Mouse (Mus musculus) limb, embryonic 11.5 days (tissue): Measurements from ENCODE around the gene Fmo1. TPM values are rescaled to one million over a fixed set of nuclear protein-coding genes. Genes with fewer than 3 reads are reported as not detected.
A peak's percentile ranks its signal among the peaks of the same experiment; 100 is the strongest.

Experiments used
- ATAC-seq: fragments of 200-750 bp; cut with Nextera tagmentation; 2 replicates; pipeline ENCODE4 v1.8.0; 2017; ENCODE audit warnings: low read depth; ENCODE audit not compliant: insufficient number of reproducible peaks, low FRiP score, low TSS enrichment
- DNase-seq: peaks from one replicate; pipeline ENCODE4 v3.0.0-alpha.2; 2015; ENCODE audit warnings: low spot score
- H3K27ac ChIP-seq: fragments of 300-500 bp; sonication (generic); replicated peaks from 2 replicates; pipeline ENCODE4 v1.5.1; 2014; ENCODE audit warnings: low read depth, mild to moderate bottlenecking, low read length
- H3K27me3 ChIP-seq: fragments of 300-500 bp; sonication (generic); 2 replicates; pipeline ENCODE4 v1.6.1; 2014; ENCODE audit warnings: mild to moderate bottlenecking, low read length, mixed read lengths; ENCODE audit not compliant: control insufficient read depth, insufficient read depth
- H3K36me3 ChIP-seq: fragments of 300-500 bp; sonication (generic); 2 replicates; pipeline ENCODE4 v1.6.1; 2014; ENCODE audit warnings: mild to moderate bottlenecking, low read length, moderate library complexity, mixed read lengths; ENCODE audit not compliant: control insufficient read depth, insufficient read depth
- H3K4me1 ChIP-seq: fragments of 300-500 bp; sonication (generic); 2 replicates; pipeline ENCODE4 v1.6.1; 2014; ENCODE audit warnings: low read length, mixed read lengths; ENCODE audit not compliant: control insufficient read depth, insufficient read depth
- H3K4me2 ChIP-seq: fragments of 300-500 bp; sonication (generic); 2 replicates; pipeline ENCODE4 v1.6.1; 2014; ENCODE audit warnings: low read depth, mild to moderate bottlenecking, moderate library complexity; ENCODE audit not compliant: severe bottlenecking
- H3K4me3 ChIP-seq: fragments of 300-500 bp; sonication (generic); 2 replicates; pipeline ENCODE4 v1.5.1; 2014; ENCODE audit warnings: low read depth, low read length
- H3K9ac ChIP-seq: fragments of 300-500 bp; sonication (generic); 2 replicates; pipeline ENCODE4 v1.6.1; 2014; ENCODE audit warnings: mild to moderate bottlenecking, low read length
- H3K9me3 ChIP-seq: fragments of 300-500 bp; sonication (generic); 2 replicates; pipeline ENCODE4 v1.6.1; 2016; ENCODE audit warnings: low read length; ENCODE audit not compliant: control insufficient read depth
- WGBS: fragments of 180-500 bp; shearing (Covaris S2); extraction: QIAGEN DNeasy Blood & Tissue Kit; methylation state at CpG from one replicate; pipeline ENCODE4 v1.1.7; 2014; 5-methylcytosine and 5-hydroxymethylcytosine counted together
- polyA plus RNA-seq: library from polyadenylated mRNA; unstranded; fragments of >200 nt; fragmentation: Nextera tagmentation; extraction: Ambion mirVana; gene quantifications from 2 replicates; pipeline ENCODE4 v1.2.1, GENCODE M21; 2014

The Fmo1 gene
- polyA plus RNA-seq, 1 experiment from 2014 or later = 2.8 TPM

DNA sequence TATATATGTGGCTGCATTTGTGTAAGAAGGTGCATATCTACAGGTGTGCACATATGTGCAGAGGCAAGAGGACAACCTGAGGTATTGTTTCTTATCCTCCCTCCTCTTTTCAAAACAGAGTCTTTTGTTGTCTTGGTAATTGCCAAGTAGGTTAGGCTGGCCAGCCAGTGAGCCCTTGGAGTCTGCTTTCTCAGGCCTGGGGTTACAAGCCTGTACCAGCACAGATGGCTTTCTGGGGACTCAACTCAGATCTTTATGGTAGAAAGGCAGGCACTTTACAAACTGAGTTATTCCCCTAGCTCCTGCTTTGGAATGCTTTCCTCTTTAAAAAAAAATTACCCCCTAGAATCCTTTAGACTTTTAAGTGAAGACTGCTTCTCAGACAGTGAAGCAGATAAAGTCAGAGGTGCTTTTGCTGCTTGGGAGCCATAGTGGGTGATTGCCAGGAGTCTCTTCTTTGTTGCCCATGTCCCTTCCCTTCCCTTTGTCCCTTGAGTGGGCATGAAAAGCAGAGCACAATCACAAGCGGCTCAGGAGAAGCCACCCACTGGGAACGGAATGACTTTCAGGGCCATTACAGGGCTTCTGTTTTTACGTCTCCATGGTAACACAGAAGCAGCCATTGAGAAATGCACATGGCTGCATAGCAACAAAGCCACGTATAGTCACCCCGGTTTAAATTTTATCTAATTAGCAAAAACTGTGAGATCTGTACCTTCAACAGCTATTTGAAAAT, 34.4 kb downstream of the Fmo1 start:
- peak overlapping the region; percentile 60 for H3K27ac ChIP-seq
- no peaks in the 10 kb centered on the region for H3K27me3 ChIP-seq
- peak; percentile 86; the same call in 1 of the 2 replicates for ATAC-seq
- H3K4me3 ChIP-seq = no peak overlapping the region
- 0 out of 2 replicates have a peak overlapping the region, but pooled peaks have one; percentile 12 for H3K9ac ChIP-seq
- no peaks in the 10 kb centered on the region for H3K36me3 ChIP-seq
- DNase-seq = peak; percentile 74
- 0 out of 2 replicates have a peak, but pooled peaks cover 3% of the 10 kb centered on the region for H3K4me1 ChIP-seq
- no peaks in the 10 kb centered on the region for H3K9me3 ChIP-seq
- WGBS = 6% methylated on average over 5 of the region's 5 CpGs
- H3K4me2 ChIP-seq = no peak overlapping the region

DNA sequence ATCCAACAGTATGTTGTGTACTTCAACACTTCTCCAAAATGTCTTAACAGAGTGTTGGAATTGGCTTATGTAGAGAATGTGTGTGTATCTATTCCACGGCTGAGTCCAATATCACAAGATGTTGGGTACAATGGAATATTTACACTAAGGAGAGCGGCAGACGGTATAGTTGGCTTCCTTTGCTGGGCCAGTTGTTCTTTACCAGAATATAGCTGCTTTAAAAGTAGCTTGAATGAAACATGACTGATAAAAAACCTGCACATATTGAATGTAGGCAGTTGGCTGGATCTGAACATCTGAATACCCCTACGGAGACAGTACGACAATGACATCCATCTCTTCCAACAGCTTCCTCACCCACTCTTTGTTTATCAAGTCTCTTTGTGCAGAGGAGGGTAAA, 47.1 kb downstream of the Fmo1 start:
- H3K36me3 ChIP-seq = no peaks in the 10 kb centered on the region
- no peaks in the 10 kb centered on the region for H3K9me3 ChIP-seq
- H3K4me1 ChIP-seq = no peaks in the 10 kb centered on the region
- no peaks in the 10 kb centered on the region for H3K27me3 ChIP-seq
- DNase-seq = no peak
- no peak for ATAC-seq
- WGBS = 99% methylated on average over 5 of the region's 5 CpGs
- no peak overlapping the region for H3K27ac ChIP-seq
- no peak overlapping the region for H3K4me2 ChIP-seq
- H3K9ac ChIP-seq = no peak overlapping the region
- no peak overlapping the region for H3K4me3 ChIP-seq

DNA sequence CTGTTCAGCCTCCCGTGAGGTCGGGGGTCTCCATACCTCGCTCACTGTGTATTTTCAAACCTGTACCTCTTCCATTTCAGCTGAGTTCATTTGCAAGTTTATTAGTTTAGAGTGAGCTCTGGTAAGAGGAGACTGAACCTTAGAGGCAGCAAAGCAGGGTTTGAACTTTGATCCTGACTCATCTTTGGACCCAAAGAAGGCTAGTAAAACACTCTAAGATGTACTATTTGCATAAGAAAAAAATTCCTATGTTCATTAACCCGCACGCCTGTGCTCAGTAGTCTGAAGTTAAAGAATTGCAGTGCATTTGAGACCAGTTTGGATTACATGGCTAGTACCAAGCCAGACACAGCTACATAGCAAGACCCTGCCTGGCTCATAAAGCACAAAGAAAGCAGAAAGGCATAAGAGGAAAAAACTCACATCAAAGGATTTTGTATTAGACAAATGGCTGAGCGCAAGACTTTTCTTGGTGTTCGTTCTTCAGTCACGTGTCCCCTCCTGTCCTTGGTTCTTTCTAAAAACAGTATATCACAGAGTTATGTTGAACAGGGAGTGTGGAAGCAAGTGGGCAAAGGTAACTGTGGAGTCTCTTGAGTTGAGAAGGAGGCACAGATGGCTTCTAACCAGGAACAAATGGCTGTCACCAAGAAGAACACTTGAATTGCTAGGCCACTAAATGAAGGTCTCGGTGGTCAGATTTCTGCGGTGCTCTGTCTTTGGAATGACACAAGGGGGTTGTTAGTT, 50.9 kb downstream of the Fmo1 start:
- Histone ChIP-seq H3K4me2 (no peak overlapping the region), H3K27me3 (no peaks in the 10 kb centered on the region), H3K9me3 (no peaks in the 10 kb centered on the region), H3K4me3 (no peak overlapping the region), H3K9ac (no peak overlapping the region), H3K27ac (no peak overlapping the region), H3K4me1 (no peaks in the 10 kb centered on the region), H3K36me3 (no peaks in the 10 kb centered on the region)
- WGBS = 80% methylated on average over 10 of the region's 10 CpGs
- ATAC-seq (no peak), DNase-seq (no peak)

DNA sequence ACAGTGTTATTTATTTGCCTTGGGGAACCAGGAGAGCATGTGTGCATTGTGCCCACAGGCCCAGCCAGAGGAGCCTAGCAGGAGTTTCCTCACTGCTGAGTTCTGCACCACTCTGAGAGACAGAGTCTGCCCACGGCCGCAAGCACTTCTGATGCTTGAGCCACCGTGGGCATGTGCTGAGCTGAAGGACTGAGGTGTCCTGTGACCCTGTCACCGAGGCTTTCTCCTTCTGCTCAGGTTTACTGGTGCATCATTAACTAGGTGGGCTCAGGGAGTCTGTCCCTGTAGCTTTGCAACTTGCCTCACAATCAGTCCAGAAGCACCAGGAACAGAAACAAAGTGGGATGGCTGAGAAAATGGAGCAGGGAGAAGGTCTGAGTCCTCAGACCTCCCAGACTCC, 51.5 kb downstream of the Fmo1 start:
- Histone ChIP-seq H3K4me1 (no peaks in the 10 kb centered on the region), H3K27ac (no peak overlapping the region), H3K36me3 (no peaks in the 10 kb centered on the region), H3K4me2 (no peak overlapping the region), H3K9ac (no peak overlapping the region), H3K4me3 (no peak overlapping the region), H3K9me3 (no peaks in the 10 kb centered on the region), H3K27me3 (no peaks in the 10 kb centered on the region)
- WGBS = 77% methylated on average over 4 of the region's 4 CpGs
- DNase-seq (no peak), ATAC-seq (no peak)

DNA sequence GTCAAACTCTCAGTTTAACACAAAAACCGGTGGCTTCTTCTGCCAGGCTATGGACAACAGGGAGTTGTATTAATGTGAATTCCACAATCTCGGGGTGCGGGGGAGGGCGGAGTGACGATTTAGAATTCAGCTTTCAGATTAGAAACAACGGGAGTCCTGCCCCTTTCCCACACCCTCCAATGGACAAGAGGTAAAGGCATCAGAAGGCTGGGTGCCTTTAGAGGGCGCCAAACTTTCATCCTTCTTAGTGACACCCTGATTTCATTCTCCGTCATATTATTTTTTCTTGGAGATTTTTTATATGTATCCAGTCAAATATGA, 52.6 kb downstream of the Fmo1 start, which contains the start of gene Fmo4:
Gene Fmo4 (minus strand): TSS at position 137 of the 321 bp plus-strand sequence.
- Histone ChIP-seq H3K4me3 (no peak within 1 kb of the TSS), H3K9ac (no peak within 1 kb of the TSS), H3K9me3 (no peaks in the 10 kb centered on the region), H3K27ac (no peak within 1 kb of the TSS), H3K27me3 (no peaks in the 10 kb centered on the region), H3K4me1 (no peaks in the 10 kb centered on the region), H3K36me3 (no peaks in the 10 kb centered on the region), H3K4me2 (no peak within 1 kb of the TSS)
- 52% methylated on average over 8 of the region's 8 CpGs for WGBS
- DNase-seq (no peak), ATAC-seq (no peak)

DNA sequence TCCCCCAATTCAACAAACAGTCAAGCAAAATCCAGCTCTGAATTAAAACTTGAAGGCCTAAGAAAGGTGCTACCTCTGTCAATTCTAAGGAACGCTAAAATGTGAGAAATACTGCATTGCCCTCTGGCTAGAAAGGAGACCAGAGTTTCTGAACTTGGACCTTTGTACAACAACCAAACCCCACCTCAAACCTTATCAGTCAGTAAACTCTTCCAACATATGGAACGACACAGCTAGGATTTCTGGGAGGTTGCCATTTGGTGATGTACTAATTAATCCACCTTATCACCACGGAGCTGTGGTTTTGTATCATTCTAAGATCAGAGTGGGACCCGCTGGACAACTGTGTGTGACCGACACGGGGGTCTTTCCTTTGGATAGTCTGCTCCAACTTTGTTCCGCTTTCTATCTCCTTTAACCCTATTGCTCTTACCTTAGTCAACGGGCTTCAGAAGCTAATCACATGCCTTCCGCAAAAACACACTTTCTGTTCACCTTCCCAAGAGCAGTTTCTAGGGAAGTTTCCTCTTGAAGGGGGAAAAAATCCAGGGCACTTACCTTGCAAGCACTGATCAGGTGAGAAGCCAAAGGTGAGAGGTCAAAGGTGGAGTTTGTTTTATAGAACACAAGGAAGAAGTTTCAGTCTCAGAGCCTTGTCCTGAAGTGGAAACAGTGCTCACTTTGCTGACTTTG, 53.1 kb downstream of the Fmo1 start:
- H3K36me3 ChIP-seq = no peaks in the 10 kb centered on the region
- ATAC-seq (no peak), DNase-seq (no peak)
- H3K4me3 ChIP-seq = no peak overlapping the region
- no peak overlapping the region for H3K9ac ChIP-seq
- H3K27ac ChIP-seq = no peak overlapping the region
- H3K4me1 ChIP-seq = no peaks in the 10 kb centered on the region
- H3K27me3 ChIP-seq = no peaks in the 10 kb centered on the region
- no peak overlapping the region for H3K4me2 ChIP-seq
- H3K9me3 ChIP-seq = no peaks in the 10 kb centered on the region
- WGBS = 91% methylated on average over 9 of the region's 9 CpGs

DNA sequence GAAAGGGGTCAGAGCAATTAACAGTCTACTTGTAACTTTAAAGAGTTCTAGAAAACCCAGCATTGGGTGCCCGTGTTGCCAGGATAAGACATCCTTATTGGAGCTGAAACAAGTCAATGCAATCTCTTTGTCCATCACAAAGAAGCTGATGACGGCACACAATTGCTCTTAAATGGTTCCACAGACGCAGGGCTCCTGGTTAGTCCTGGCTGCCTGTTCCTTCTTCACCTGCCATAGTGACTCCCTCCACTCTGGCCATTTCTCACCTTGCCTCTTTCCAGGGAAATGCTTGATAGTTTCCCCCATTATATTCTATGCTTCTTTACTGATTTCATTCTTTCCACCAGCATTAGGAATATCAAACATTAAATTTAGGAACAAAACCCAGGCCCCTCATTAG, 57.9 kb downstream of the Fmo1 start:
- H3K9ac ChIP-seq = no peak overlapping the region
- no peak overlapping the region for H3K27ac ChIP-seq
- no peaks in the 10 kb centered on the region for H3K9me3 ChIP-seq
- H3K36me3 ChIP-seq = no peaks in the 10 kb centered on the region
- ATAC-seq (no peak), DNase-seq (no peak)
- whole genome bisulfite sequencing = 87% methylated on average over 3 of the region's 3 CpGs
- H3K4me1 ChIP-seq = no peaks in the 10 kb centered on the region
- no peak overlapping the region for H3K4me3 ChIP-seq
- no peaks in the 10 kb centered on the region for H3K27me3 ChIP-seq
- H3K4me2 ChIP-seq = no peak overlapping the region

DNA sequence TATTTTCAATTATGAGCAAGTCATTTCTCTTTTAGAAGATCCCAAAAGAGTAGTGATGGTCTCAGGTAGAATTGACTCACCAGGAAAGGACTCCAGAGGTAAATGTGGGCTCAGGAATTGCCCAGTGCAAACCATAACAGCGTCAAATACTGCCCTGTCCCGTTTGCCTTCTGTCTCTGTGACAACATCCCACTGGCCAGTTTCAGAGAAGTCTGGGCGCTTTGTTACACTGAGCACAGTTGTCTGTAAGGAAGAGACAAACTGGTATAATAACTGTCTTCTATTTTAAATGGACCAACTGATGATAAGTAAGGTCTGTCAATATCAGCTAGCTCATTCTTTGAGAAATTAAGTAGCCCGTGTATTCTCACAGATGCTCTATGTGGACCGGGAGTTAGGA, 59.0 kb downstream of the Fmo1 start:
- Histone ChIP-seq H3K36me3 (no peaks in the 10 kb centered on the region), H3K4me2 (no peak overlapping the region), H3K27ac (no peak overlapping the region), H3K9ac (no peak overlapping the region), H3K9me3 (no peaks in the 10 kb centered on the region), H3K4me3 (no peak overlapping the region), H3K27me3 (no peaks in the 10 kb centered on the region), H3K4me1 (no peaks in the 10 kb centered on the region)
- 91% methylated on average over 5 of the region's 5 CpGs for WGBS
- DNase-seq (no peak), ATAC-seq (no peak)
